Mouse (Mus musculus): Measurements from ENCODE around the gene Gm20388. TPM values are rescaled to one million over a fixed set of nuclear protein-coding genes. Genes with fewer than 3 reads are reported as not detected.

The Gm20388 gene
- polyA plus RNA-seq, 1 experiment from 2014 or later, result 1.7 TPM

DNA sequence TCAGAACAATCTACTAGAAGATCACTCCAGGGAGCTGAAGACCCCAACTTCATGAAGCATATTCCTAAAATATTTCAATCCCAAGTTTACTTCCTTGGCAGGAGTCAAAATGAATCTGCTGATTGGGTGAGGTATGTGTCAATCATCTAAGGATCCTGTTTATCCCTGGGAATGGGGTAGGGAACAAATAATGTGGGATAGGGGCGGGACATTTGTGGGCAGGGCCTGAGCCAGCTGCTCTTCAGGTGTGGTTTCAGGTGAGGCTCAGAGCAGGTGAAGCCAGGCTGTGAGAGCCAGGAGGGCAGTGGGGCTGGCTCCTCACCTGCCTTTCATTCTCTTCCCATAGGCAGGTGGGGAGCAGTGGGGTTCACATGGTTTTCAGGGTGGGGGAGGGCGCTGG lies 2816.1 kb downstream of the Gm20388 start:
- Histone ChIP-seq H3K27ac (no peak overlapping the region), H3K4me1 (replicated peaks) (peaks cover 15% of the 10 kb centered on the region; the same call in 1 of the 2 replicates), H3K4me3 (no peak overlapping the region), H3K9me3 (no peaks in the 10 kb centered on the region), H3K27me3 (ENCODE audit: insufficient read depth, poor library complexity, severe bottlenecking) (peaks cover 23% of the 10 kb centered on the region), H3K36me3 (no peaks in the 10 kb centered on the region)
- 63% methylated on average over 2 of the region's 2 CpGs for WGBS
- no peak for DNase-seq (ENCODE audit: low spot score)

DNA sequence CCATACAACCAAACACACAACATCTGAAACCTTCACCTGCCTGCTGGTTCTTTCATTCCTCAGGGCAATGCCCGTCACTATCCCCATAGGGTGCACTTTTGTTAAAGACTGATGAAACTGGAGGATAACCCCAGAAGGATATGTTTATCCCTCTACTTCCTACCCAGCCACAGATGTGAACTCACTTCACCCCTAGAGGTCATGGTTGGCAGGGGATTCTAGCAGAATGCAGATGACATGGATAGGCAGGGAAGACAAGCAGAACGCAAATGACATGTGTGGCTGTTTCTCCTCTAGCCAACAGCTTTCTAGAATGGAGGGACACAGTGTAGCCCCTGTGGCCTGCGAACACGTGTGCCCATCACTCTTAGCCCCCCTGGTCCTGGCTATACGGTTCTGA lies 2816.8 kb downstream of the Gm20388 start:
- Histone ChIP-seq H3K27me3 (ENCODE audit: insufficient read depth, poor library complexity, severe bottlenecking) (peaks cover 17% of the 10 kb centered on the region; the same call in 1 of the 2 replicates), H3K9me3 (no peaks in the 10 kb centered on the region), H3K4me1 (replicated peaks) (peaks cover 15% of the 10 kb centered on the region; the same call in 1 of the 2 replicates), H3K36me3 (no peaks in the 10 kb centered on the region), H3K4me3 (no peak overlapping the region), H3K27ac (no peak overlapping the region)
- no peak for DNase-seq (ENCODE audit: low spot score)
- whole genome bisulfite sequencing, result 66% methylated on average over 5 of the region's 5 CpGs

DNA sequence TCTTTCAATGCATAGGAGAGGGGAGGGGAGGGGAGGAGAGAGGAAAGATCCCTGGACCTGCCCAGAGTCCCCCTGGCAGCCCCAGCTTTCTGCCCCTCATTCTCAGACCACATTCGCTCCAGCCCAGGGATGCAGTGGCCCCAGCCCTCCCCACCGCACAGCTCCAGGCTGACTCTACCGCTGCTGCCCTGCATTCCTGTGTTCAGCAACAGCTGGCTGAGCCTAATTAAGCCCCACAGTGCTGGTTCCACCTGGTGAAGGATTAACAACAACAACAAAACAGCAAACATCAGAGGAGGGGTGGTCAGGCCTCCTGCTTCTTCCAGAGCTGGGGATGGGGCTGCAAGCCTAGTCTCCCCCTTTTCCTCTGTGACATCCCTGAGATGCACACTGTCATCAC lies 2818.0 kb downstream of the Gm20388 start:
- no peak overlapping the region for H3K4me3 ChIP-seq
- 9% methylated on average over 3 of the region's 3 CpGs for WGBS
- H3K9me3 ChIP-seq, result no peaks in the 10 kb centered on the region

DNA sequence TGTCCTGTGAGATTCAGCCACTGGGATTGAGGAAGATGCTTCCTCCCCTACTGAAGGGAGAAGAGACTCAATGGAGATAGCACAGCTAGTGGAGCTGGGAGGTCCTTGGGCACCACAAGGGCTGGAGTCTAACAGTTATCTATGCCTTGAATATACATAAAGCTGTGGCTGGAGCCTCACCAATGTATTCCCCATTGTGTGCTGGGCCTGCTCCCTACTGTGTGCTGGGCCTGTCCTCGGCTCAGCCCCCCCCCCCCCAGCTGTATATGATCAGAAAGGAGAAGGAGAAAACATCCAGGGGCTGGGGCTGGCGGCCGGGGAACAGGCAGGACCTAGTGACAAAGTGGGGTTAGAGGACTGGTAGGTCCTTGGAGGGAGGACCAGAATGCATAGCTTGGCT lies 2824.5 kb downstream of the Gm20388 start:
- Histone ChIP-seq H3K4me3 (no peak overlapping the region), H3K27ac (0 out of 2 replicates have a peak overlapping the region, but pooled peaks have one; percentile 35), H3K27me3 (ENCODE audit: insufficient read depth, poor library complexity, severe bottlenecking) (peaks cover 20% of the 10 kb centered on the region), H3K36me3 (no peaks in the 10 kb centered on the region), H3K9me3 (no peaks in the 10 kb centered on the region), H3K4me1 (replicated peaks) (peaks cover 47% of the 10 kb centered on the region)
- 54% methylated on average over 3 of the region's 3 CpGs for WGBS
- DNase-seq (ENCODE audit: low spot score), result no peak

More for the DNA sequence above, 2818.0 kb downstream of the Gm20388 start:
- Histone ChIP-seq H3K36me3 (no peaks in the 10 kb centered on the region), H3K27ac (no peak overlapping the region), H3K27me3 (ENCODE audit: insufficient read depth, poor library complexity, severe bottlenecking) (peaks cover 14% of the 10 kb centered on the region; the same call in 1 of the 2 replicates), H3K4me1 (replicated peaks) (peaks cover 14% of the 10 kb centered on the region; the same call in 1 of the 2 replicates)
- no peak for DNase-seq (ENCODE audit: low spot score)

DNA sequence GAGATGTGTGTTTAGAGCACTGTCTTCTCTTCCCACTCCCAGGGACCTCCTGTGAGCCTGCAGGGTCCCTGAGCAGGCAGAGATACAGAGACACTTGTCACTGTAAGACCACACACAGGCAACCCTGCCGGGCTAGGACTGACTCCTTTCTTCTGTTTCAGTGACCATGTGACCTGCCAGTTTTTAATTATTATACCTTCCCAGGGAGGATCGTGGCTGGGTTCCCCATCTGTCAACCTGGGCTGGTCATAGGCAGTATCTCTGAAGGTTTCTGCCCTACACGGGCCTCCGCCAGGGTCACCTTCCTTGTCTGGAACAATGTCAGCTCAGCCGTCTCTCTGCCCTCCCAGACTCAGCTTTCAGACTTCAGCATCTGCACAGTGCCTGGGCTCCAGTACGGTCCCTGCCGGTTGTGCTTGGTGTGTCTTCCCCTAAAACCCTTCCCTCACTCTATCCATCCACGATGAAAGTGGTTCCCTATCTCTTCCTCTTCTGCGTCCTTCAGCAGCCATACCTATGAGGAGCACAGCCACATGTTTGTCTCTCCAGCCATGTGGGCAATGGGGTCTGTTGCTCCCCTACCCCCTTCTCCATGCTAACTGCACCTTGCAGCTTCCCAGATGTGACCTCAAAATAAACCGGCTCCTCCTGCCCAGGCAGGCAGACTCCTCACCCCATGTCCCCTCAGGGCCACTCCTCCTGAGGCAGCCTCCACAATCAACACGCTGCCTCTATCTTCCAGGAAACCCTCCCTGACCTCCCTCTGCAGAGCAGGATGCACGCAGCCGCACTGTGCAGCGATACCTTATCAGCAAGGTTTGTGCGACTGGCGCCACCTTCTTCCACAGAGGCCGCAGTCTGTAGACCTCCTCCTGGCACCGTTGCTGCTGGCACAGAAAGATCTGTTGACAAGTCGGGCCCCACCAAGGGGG lies 2825.2 kb downstream of the Gm20388 start:
- WGBS, result 61% methylated on average over 19 of the region's 19 CpGs
- Histone ChIP-seq H3K27me3 (ENCODE audit: insufficient read depth, poor library complexity, severe bottlenecking) (peaks cover 27% of the 10 kb centered on the region), H3K36me3 (no peaks in the 10 kb centered on the region), H3K27ac (0 out of 2 replicates have a peak overlapping the region, but pooled peaks have one; percentile 35), H3K9me3 (no peaks in the 10 kb centered on the region), H3K4me1 (replicated peaks) (peaks cover 47% of the 10 kb centered on the region), H3K4me3 (no peak overlapping the region)
- DNase-seq (ENCODE audit: low spot score), result no peak

DNA sequence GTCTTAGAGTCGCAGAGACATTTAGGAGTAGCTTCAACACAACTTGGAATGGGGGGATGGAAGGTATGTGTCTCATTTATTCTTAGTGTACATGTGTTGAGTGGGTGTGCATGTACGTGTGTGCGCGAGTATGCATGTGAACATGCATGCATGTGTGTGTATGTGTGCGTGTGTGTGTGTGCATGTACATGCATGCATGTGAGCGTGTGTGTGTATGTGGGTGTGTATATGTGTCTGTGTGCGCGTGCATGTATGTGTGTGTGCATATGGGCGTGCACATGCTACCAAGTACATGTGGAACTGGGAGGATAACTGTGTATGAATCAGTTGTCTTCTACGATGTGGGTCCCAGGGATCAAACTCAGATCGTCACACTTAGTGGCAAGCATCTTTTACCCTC lies 2826.0 kb downstream of the Gm20388 start:
- 92% methylated on average over 11 of the region's 11 CpGs for WGBS
- peaks cover 48% of the 10 kb centered on the region for H3K4me1 ChIP-seq (replicated peaks)
- no peak overlapping the region for H3K4me3 ChIP-seq
- DNase-seq (ENCODE audit: low spot score), result no peak
- no peaks in the 10 kb centered on the region for H3K9me3 ChIP-seq
- peaks cover 35% of the 10 kb centered on the region for H3K27me3 ChIP-seq (ENCODE audit: insufficient read depth, poor library complexity, severe bottlenecking)
- H3K27ac ChIP-seq, result no peak overlapping the region
- no peaks in the 10 kb centered on the region for H3K36me3 ChIP-seq

DNA sequence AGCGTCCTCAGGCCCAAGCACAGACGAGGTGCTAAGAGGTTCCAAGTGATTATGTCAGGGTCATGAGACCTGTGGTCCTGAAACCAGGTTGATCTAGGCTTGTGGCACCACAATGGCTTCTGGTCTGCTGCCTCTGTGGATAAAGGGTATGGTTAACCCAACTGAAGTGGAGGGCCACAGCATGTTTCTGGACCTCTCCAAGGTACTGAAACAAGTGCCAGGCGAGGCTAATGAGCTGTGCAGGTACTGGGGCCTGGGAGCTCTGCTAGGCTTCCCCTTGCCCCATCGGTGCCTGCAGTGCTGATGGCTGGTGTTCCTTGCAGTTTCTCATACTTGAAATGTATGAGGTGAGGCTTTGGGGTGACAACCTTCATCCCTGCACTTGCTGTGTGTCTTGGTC lies 2826.4 kb downstream of the Gm20388 start:
- H3K4me3 ChIP-seq, result no peak overlapping the region
- H3K27me3 ChIP-seq (ENCODE audit: insufficient read depth, poor library complexity, severe bottlenecking), result peaks cover 39% of the 10 kb centered on the region
- no peak overlapping the region for H3K27ac ChIP-seq
- H3K4me1 ChIP-seq (replicated peaks), result peaks cover 52% of the 10 kb centered on the region
- H3K36me3 ChIP-seq, result no peaks in the 10 kb centered on the region
- no peaks in the 10 kb centered on the region for H3K9me3 ChIP-seq
- no peak for DNase-seq (ENCODE audit: low spot score)
- 52% methylated on average over 4 of the region's 4 CpGs for WGBS

DNA sequence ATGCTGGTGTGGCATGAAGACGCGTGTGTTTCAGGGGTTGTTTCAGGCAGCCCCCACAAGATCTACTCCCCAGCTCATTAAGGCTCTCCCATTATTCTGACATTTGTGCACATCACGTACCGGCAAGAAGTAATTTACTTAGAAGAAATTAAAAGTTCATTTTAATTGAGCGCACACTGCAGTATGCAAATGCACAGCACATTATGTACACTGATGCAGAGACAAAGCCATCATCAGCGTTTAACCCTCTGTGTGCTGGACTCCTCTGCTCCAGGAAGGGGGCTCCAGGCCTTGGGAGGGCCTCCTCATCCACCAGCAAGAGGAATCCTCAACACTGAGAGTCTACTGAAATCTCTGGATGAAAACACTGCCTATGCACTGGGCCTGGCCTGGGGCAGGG lies 2827.2 kb downstream of the Gm20388 start:
- peak overlapping the region; percentile 35; the same call in 1 of the 2 replicates for H3K27ac ChIP-seq
- H3K4me1 ChIP-seq (replicated peaks), result peaks cover 61% of the 10 kb centered on the region
- H3K4me3 ChIP-seq, result no peak overlapping the region
- 88% methylated on average over 6 of the region's 6 CpGs for WGBS
- H3K27me3 ChIP-seq (ENCODE audit: insufficient read depth, poor library complexity, severe bottlenecking), result peaks cover 47% of the 10 kb centered on the region
- no peaks in the 10 kb centered on the region for H3K36me3 ChIP-seq
- DNase-seq (ENCODE audit: low spot score), result no peak
- no peaks in the 10 kb centered on the region for H3K9me3 ChIP-seq

DNA sequence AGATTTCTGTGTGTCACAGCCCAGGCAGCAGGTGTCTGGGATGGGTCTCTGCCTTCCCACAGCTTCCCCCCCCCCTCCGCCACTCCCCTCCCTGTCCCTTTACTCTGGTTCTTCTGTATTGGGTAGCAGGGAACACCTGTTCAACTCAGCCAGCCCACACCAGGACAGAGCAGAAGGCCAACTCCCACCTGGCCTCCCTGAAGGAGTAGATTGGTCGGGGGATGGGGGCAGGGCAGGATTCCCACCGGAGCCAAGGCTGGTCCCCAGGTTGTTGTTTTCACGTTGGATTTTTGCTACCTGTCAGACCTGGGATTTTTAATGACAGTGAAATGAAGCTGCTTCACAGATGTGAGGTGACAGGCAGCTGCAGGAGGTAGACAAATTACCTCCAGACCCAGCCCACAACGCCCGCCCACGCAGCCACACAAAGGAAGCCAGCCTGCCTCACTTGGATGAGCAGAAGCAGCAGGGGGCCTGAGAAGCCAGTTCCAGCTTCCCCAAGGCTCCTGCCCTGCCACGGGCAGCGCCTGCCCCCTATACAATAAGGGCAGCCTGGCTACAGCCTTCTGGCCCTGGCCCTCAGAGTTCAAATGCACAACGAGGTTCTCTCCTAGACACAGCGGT lies 2828.6 kb downstream of the Gm20388 start:
- H3K27me3 ChIP-seq (ENCODE audit: insufficient read depth, poor library complexity, severe bottlenecking), result peaks cover 61% of the 10 kb centered on the region
- DNase-seq (ENCODE audit: low spot score), result peak; percentile 39
- WGBS, result 17% methylated on average over 11 of the region's 11 CpGs

DNA sequence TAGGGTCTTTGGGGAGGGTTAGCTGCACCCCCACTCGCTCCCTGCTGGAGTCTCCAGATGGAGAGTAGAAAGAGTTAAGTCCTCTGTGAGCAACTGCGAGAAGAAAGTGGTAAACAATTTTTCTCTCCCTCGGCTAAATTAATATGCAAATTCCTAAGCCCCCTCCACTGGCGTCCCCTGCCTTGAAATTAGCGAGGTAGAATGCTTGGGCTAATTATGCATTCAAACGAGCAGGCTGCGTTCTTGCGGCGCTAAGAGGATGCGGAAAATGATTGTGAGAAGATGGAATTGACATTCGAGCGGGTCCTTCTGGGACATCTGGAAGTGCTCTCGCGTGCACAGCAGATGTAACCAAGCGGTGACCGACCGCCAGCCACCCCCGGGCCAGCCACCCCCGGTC lies 2831.8 kb downstream of the Gm20388 start:
- no peaks in the 10 kb centered on the region for H3K9me3 ChIP-seq
- no peak for DNase-seq (ENCODE audit: low spot score)
- H3K4me3 ChIP-seq, result no peak overlapping the region
- WGBS, result 20% methylated on average over 19 of the region's 19 CpGs
- H3K27me3 ChIP-seq (ENCODE audit: insufficient read depth, poor library complexity, severe bottlenecking), result peaks cover 93% of the 10 kb centered on the region
- H3K36me3 ChIP-seq, result no peaks in the 10 kb centered on the region
- H3K27ac ChIP-seq, result 0 out of 2 replicates have a peak overlapping the region, but pooled peaks have one; percentile 64
- H3K4me1 ChIP-seq (replicated peaks), result peaks cover 74% of the 10 kb centered on the region

More for the DNA sequence above, 2828.6 kb downstream of the Gm20388 start:
- Histone ChIP-seq H3K4me3 (no peak overlapping the region), H3K4me1 (replicated peaks) (peaks cover 64% of the 10 kb centered on the region), H3K27ac (peak overlapping the region; percentile 76), H3K36me3 (no peaks in the 10 kb centered on the region), H3K9me3 (no peaks in the 10 kb centered on the region)

DNA sequence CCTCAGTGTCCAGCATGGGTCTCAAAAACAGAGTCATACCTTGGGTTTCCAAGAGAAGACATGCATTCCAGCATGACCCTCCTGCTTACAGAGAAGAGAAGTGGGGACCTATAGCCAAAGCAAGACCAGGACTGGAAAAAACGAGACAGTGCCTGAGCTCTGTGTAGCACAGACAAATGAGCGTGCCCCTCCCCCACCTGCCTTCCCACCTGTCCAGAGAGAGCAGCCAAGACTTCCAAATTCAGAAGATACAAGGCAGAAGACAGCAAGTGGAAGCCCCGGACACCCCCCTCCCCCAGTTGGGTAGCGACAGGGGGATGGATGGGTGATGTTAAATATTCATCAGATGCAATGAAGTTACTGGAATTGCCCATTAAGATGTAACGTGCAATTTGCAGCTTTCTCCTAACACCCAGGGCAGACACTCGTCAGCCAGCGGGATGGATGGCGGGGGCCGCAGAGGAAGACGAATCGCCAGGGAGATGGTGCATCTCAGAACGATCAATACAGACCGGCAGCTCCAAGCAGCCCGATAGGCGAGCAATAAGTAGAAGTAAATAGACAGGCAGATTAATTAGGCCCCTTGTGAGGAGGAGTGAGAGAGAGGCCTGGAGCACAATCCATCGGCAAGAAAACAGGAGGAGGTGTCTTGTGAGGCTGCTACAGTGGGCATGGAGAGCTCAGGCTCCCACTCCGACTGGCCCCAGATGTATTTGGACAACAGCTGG lies 2834.5 kb downstream of the Gm20388 start:
- Histone ChIP-seq H3K9me3 (no peaks in the 10 kb centered on the region), H3K27me3 (ENCODE audit: insufficient read depth, poor library complexity, severe bottlenecking) (peaks cover 79% of the 10 kb centered on the region), H3K4me3 (no peak overlapping the region), H3K27ac (peak overlapping the region; percentile 71), H3K36me3 (no peaks in the 10 kb centered on the region), H3K4me1 (replicated peaks) (peaks cover 67% of the 10 kb centered on the region)
- WGBS, result 29% methylated on average over 17 of the region's 17 CpGs
- no peak for DNase-seq (ENCODE audit: low spot score)

DNA sequence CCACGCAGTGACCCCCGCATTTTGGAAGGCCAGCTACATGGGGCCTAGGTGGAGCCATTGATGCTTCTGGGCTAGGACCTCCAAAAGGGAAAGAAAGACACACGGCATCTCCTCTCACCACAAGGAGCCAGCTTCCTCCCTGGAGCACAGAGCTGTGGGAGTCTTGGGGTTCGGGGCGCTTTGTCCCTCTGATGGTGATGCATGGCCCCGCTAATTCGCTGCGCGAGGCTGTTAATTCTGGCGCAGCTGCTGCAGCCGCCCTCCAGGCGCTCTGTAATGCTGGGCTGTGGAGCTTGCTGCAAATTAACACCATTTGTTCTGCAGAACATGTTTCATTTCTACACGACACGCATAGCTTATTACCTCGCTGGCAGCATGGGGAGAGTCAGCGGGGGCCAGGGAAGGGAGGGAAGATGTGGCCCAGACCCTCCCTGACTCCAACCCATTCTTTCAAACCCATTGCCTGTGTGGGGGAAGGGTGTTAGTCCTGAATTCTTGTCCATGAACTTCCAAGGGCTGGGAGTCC lies 2835.2 kb downstream of the Gm20388 start:
- Histone ChIP-seq H3K27ac (peak overlapping the region; percentile 71), H3K27me3 (ENCODE audit: insufficient read depth, poor library complexity, severe bottlenecking) (peaks cover 73% of the 10 kb centered on the region), H3K4me3 (0 out of 2 replicates have a peak overlapping the region, but pooled peaks have one; percentile 3), H3K36me3 (no peaks in the 10 kb centered on the region), H3K4me1 (replicated peaks) (peaks cover 67% of the 10 kb centered on the region), H3K9me3 (no peaks in the 10 kb centered on the region)
- WGBS, result 11% methylated on average over 16 of the region's 16 CpGs
- DNase-seq (ENCODE audit: low spot score), result peak; percentile 38

Measured in hindbrain, embryonic 10.5 days (tissue).